Comparison of ENCODE assay signal across 19 mouse cellular contexts in genomic region chr12:52769561-52769960, GRCm38 (mm10).
"Had no signal": no experiment of that assay in that cellular context is flagged by ENCODE, and none has a peak within 500 bp of the region (broad histone marks: within the 10 kb centered on the region; RNA-seq: fewer than 3 reads in every experiment).

No protein-coding gene starts in this region.

- H3K27ac ChIP-seq: kidney, embryonic 15.5 days; left cerebral cortex, adult 2 months; liver, embryonic 13.5 days; neural tube, embryonic 12.5 days; neural tube, embryonic 15.5 days; stomach, postnatal 0 days had no signal

- H3K27me3 ChIP-seq: kidney, embryonic 15.5 days; liver, embryonic 13.5 days; neural tube, embryonic 12.5 days; neural tube, embryonic 15.5 days had no signal

- H3K4me1 ChIP-seq: kidney, embryonic 15.5 days; liver, embryonic 13.5 days had no signal

- H3K9ac ChIP-seq: kidney, embryonic 15.5 days; liver, embryonic 13.5 days; neural tube, embryonic 12.5 days; neural tube, embryonic 15.5 days had no signal

- H3K36me3 ChIP-seq: kidney, embryonic 15.5 days; liver, embryonic 13.5 days; neural tube, embryonic 12.5 days; neural tube, embryonic 15.5 days had no signal

- DNase-seq: kidney, postnatal 10 days; kidney, postnatal 36 days; layer of hippocampus, postnatal 36 days; liver, embryonic 13.5 days; lung, adult 2 months; lung, postnatal 14 days; lung, postnatal 4 days; midbrain, embryonic 14.5 days; right cerebral cortex, adult 18-20 months; right cerebral cortex, postnatal 14 days; right cerebral cortex, postnatal 4 days; thymus, adult 2 months; thymus, postnatal 14 days; thymus, postnatal 4 days had no signal

- H3K4me3 ChIP-seq: kidney, embryonic 15.5 days; left cerebral cortex, adult 2 months; liver, embryonic 13.5 days; neural tube, embryonic 12.5 days; neural tube, embryonic 15.5 days had no signal

- H3K9me3 ChIP-seq: kidney, embryonic 15.5 days; liver, embryonic 13.5 days; neural tube, embryonic 12.5 days; neural tube, embryonic 15.5 days had no signal

- H3K4me2 ChIP-seq: kidney, embryonic 15.5 days; liver, embryonic 13.5 days; neural tube, embryonic 12.5 days; neural tube, embryonic 15.5 days had no signal
